Mouse (Mus musculus): ENCODE data around the gene Bcl6b. TPM values are rescaled to one million over a fixed set of nuclear protein-coding genes. Genes with fewer than 3 reads are reported as not detected.

The Bcl6b gene
- polyA plus RNA-seq, 1 experiment from 2014 or later, result 4.9 TPM

DNA sequence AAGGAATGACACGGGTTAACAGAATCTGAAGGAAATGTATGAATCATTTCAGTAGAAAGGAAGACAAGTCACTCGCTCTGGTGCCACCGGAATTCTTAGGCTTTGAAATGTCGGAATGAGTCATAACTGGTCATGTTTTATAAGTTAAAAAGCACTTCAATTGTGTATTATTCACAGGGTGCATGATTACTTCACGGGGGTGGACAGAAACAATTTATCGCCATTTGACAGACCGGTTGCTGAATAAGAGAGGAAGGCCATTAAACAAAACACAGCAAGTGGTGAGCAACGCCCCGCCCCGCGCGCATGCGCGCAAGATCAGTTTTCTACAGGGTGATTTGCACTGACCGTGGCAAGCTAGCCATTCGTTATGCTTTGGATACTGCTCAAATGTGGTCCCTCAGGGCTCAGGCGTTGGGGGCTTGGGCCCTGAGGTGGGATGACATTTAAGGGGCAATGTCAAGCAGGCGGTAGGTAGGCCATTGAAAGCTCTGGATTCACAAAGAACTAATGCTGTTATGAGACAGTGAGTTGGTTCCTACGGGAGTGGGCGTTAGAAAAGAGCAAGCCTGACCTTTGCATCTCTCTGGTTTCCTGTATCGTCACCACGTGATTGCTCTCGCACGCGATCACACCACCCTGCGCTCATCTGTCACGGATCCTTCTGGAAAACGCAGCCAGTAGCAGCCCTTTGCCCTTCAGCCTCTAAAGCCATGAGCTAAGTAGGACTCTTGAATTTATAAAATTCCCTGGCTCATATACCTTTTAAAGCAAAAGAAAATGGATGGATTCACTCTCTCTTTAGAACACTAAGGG lies 40.1 kb downstream of the Bcl6b start:
- no peak for ATAC-seq (replicated peaks; ENCODE audit: low FRiP score)
- H3K27me3 ChIP-seq (ENCODE audit: control insufficient read depth, insufficient read depth, low read length), result no peaks in the 10 kb centered on the region
- no peak overlapping the region for H3K4me3 ChIP-seq (ENCODE audit: low read depth, low read length)
- no peak overlapping the region for H3K4me2 ChIP-seq (ENCODE audit: low read depth, low read length, severe bottlenecking)
- DNase-seq (ENCODE audit: low spot score), result no peak
- no peak overlapping the region for H3K9ac ChIP-seq (ENCODE audit: low read length)
- no peaks in the 10 kb centered on the region for H3K9me3 ChIP-seq (ENCODE audit: control insufficient read depth, low read length)
- WGBS, result 90% methylated on average over 28 of the region's 28 CpGs
- no peak overlapping the region for H3K27ac ChIP-seq (ENCODE audit: low read depth, low read length)
- H3K36me3 ChIP-seq (ENCODE audit: control insufficient read depth, insufficient read depth, low read length), result no peaks in the 10 kb centered on the region
- H3K4me1 ChIP-seq (replicated peaks; ENCODE audit: control insufficient read depth, insufficient read depth, low read length), result no peaks in the 10 kb centered on the region

DNA sequence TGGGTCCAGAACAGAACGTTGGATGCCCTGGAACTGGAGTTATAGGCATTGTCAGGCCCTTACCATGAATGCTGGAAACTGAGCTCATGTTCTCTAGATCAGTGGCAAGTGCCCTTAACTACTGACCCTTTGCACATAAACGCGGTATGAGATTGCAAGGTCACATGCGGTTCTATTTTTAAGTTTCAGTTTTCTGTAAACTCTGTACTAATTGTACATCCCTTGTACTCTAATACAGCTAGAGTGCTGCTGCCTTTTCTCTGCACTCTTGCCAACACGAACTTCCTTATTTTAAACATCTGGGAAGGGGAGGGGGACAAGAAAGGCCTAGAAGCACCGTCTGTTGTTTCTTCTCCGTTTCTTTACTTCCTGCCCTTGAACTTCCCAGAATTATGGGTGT lies 44.5 kb downstream of the Bcl6b start:
- Histone ChIP-seq H3K9ac (ENCODE audit: low read length) (no peak overlapping the region), H3K36me3 (ENCODE audit: control insufficient read depth, insufficient read depth, low read length) (no peaks in the 10 kb centered on the region), H3K9me3 (ENCODE audit: control insufficient read depth, low read length) (no peaks in the 10 kb centered on the region), H3K4me2 (ENCODE audit: low read depth, low read length, severe bottlenecking) (no peak overlapping the region), H3K27me3 (ENCODE audit: control insufficient read depth, insufficient read depth, low read length) (no peaks in the 10 kb centered on the region), H3K4me1 (replicated peaks; ENCODE audit: control insufficient read depth, insufficient read depth, low read length) (no peaks in the 10 kb centered on the region), H3K27ac (ENCODE audit: low read depth, low read length) (no peak overlapping the region), H3K4me3 (ENCODE audit: low read depth, low read length) (no peak overlapping the region)
- no peak for ATAC-seq (replicated peaks; ENCODE audit: low FRiP score)
- 85% methylated on average over 7 of the region's 7 CpGs for WGBS
- no peak for DNase-seq (ENCODE audit: low spot score)

DNA sequence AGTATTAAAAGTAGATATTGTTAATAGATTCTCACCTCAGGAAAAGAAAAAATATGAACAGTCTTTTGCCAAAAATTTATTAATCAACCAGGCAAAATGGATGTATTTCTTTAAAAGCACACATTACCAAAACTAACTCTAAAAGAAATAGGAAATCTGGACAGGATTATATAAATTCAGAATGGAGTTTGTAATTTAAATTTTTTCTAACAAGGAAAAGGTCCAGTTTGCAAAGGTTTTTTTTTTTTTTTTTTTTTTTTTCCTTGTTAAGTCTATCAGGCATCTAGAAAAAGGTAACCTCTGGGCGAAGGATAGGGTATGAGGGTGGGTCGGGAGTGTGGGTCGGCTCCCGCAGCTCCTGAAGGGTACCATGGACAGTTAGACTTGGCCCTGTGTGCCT lies 49.1 kb downstream of the Bcl6b start:
- 94% methylated on average over 4 of the region's 4 CpGs for WGBS
- Histone ChIP-seq H3K9me3 (ENCODE audit: control insufficient read depth, low read length) (no peaks in the 10 kb centered on the region), H3K9ac (ENCODE audit: low read length) (no peak overlapping the region), H3K27me3 (ENCODE audit: control insufficient read depth, insufficient read depth, low read length) (no peaks in the 10 kb centered on the region), H3K4me2 (ENCODE audit: low read depth, low read length, severe bottlenecking) (no peak overlapping the region), H3K4me3 (ENCODE audit: low read depth, low read length) (no peak overlapping the region), H3K4me1 (replicated peaks; ENCODE audit: control insufficient read depth, insufficient read depth, low read length) (0 out of 2 replicates have a peak, but pooled peaks cover 1% of the 10 kb centered on the region), H3K36me3 (ENCODE audit: control insufficient read depth, insufficient read depth, low read length) (no peaks in the 10 kb centered on the region), H3K27ac (ENCODE audit: low read depth, low read length) (no peak overlapping the region)
- DNase-seq (ENCODE audit: low spot score) (no peak), ATAC-seq (replicated peaks; ENCODE audit: low FRiP score) (no peak)

DNA sequence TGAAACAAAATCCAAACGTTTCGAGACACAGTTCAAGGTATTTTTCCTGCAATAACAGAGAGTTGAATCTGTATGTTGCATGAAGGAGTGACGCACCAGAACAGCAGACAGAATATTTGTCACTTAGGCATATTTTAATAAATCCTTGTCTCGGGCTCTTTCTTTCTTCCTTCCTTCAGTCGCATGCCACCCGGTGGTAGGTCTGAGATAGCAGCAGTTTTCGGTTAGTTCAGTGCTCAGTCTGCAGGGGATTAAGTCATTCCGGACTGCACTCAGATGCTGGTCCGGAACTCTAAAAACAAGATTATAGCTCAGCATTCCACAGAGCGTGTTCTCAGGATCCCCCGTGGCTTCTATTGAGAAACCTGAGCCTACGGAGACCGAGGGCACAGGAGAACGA lies 50.2 kb downstream of the Bcl6b start:
- DNase-seq (ENCODE audit: low spot score) (peak; percentile 53), ATAC-seq (replicated peaks; ENCODE audit: low FRiP score) (no peak)
- H3K27me3 ChIP-seq (ENCODE audit: control insufficient read depth, insufficient read depth, low read length), result no peaks in the 10 kb centered on the region
- no peaks in the 10 kb centered on the region for H3K36me3 ChIP-seq (ENCODE audit: control insufficient read depth, insufficient read depth, low read length)
- H3K4me2 ChIP-seq (ENCODE audit: low read depth, low read length, severe bottlenecking), result no peak overlapping the region
- H3K27ac ChIP-seq (ENCODE audit: low read depth, low read length), result no peak overlapping the region
- H3K9ac ChIP-seq (ENCODE audit: low read length), result no peak overlapping the region
- H3K9me3 ChIP-seq (ENCODE audit: control insufficient read depth, low read length), result no peaks in the 10 kb centered on the region
- 0 out of 2 replicates have a peak, but pooled peaks cover 1% of the 10 kb centered on the region for H3K4me1 ChIP-seq (replicated peaks; ENCODE audit: control insufficient read depth, insufficient read depth, low read length)
- H3K4me3 ChIP-seq (ENCODE audit: low read depth, low read length), result no peak overlapping the region
- WGBS, result 30% methylated on average over 14 of the region's 14 CpGs

DNA sequence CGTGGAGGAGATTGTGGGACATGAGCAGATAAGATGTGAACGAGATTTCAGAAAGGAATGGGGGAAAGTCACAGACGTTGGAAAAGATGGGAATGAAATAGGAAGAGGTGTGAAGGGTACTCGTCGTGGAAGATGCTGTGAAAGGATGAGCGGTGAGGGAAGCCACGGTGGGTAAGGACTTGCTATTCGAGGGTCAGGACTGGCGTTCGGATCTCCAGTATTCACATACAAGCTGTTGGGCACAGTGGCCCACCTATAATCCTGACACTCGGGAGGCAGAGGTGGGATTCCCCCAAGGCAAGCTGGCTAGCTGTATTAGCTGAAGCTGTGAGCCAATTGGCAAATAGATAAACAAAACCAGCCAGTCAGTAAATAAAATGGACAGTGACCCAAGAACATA lies 50.8 kb downstream of the Bcl6b start:
- Histone ChIP-seq H3K9ac (ENCODE audit: low read length) (no peak overlapping the region), H3K27me3 (ENCODE audit: control insufficient read depth, insufficient read depth, low read length) (no peaks in the 10 kb centered on the region), H3K9me3 (ENCODE audit: control insufficient read depth, low read length) (no peaks in the 10 kb centered on the region), H3K36me3 (ENCODE audit: control insufficient read depth, insufficient read depth, low read length) (no peaks in the 10 kb centered on the region), H3K4me2 (ENCODE audit: low read depth, low read length, severe bottlenecking) (no peak overlapping the region), H3K4me3 (ENCODE audit: low read depth, low read length) (no peak overlapping the region), H3K4me1 (replicated peaks; ENCODE audit: control insufficient read depth, insufficient read depth, low read length) (0 out of 2 replicates have a peak, but pooled peaks cover 1% of the 10 kb centered on the region), H3K27ac (ENCODE audit: low read depth, low read length) (no peak overlapping the region)
- 78% methylated on average over 11 of the region's 11 CpGs for WGBS
- ATAC-seq (replicated peaks; ENCODE audit: low FRiP score) (no peak), DNase-seq (ENCODE audit: low spot score) (peak; percentile 44)

DNA sequence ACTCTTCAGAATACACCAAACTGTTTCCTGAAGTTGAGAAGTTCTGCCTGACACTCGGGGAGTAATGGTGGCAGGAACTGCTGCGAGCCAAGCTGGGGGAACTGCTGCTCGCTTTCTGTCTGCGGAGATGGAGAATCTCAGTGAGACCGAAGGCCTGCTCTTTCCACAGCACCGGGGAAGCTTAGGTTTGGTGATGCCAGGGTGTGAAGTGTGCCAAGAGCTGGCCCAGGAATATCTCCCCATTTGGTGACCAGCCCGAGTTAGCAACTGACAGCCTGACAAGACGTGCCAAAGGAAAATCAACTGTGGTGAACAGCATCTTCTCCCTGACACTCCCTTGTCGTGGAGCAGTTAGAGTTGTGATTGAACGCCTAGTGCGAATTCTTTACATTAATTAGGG lies 51.3 kb downstream of the Bcl6b start:
- Histone ChIP-seq H3K27ac (ENCODE audit: low read depth, low read length) (no peak overlapping the region), H3K27me3 (ENCODE audit: control insufficient read depth, insufficient read depth, low read length) (no peaks in the 10 kb centered on the region), H3K9me3 (ENCODE audit: control insufficient read depth, low read length) (no peaks in the 10 kb centered on the region), H3K9ac (ENCODE audit: low read length) (no peak overlapping the region), H3K36me3 (ENCODE audit: control insufficient read depth, insufficient read depth, low read length) (no peaks in the 10 kb centered on the region), H3K4me1 (replicated peaks; ENCODE audit: control insufficient read depth, insufficient read depth, low read length) (0 out of 2 replicates have a peak, but pooled peaks cover 1% of the 10 kb centered on the region), H3K4me2 (ENCODE audit: low read depth, low read length, severe bottlenecking) (no peak overlapping the region), H3K4me3 (ENCODE audit: low read depth, low read length) (no peak overlapping the region)
- ATAC-seq (replicated peaks; ENCODE audit: low FRiP score) (no peak), DNase-seq (ENCODE audit: low spot score) (peak; percentile 9)
- WGBS, result 91% methylated on average over 11 of the region's 11 CpGs

DNA sequence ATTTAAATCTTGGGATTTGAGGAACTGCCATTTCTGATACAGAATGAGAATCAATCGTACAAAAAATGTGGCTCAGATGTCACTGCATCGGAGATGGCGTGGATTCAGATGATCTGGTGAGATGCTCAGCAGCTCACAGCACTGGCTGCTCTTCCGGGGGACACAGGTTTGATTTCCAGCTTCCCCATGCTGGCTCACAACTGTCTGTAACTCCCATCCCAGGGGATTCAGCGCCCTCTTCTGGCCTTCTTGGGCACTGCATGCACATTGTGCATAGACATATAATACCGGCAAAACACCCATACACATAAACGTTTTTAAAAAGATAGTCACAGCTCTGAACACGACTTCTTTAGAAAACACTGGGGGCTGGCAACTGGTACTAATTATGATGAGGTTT lies 52.0 kb downstream of the Bcl6b start:
- Histone ChIP-seq H3K4me2 (ENCODE audit: low read depth, low read length, severe bottlenecking) (no peak overlapping the region), H3K27ac (ENCODE audit: low read depth, low read length) (no peak overlapping the region), H3K4me3 (ENCODE audit: low read depth, low read length) (no peak overlapping the region), H3K4me1 (replicated peaks; ENCODE audit: control insufficient read depth, insufficient read depth, low read length) (0 out of 2 replicates have a peak, but pooled peaks cover 1% of the 10 kb centered on the region), H3K9ac (ENCODE audit: low read length) (no peak overlapping the region), H3K27me3 (ENCODE audit: control insufficient read depth, insufficient read depth, low read length) (no peaks in the 10 kb centered on the region), H3K9me3 (ENCODE audit: control insufficient read depth, low read length) (no peaks in the 10 kb centered on the region), H3K36me3 (ENCODE audit: control insufficient read depth, insufficient read depth, low read length) (no peaks in the 10 kb centered on the region)
- WGBS, result 75% methylated on average over 8 of the region's 8 CpGs
- ATAC-seq (replicated peaks; ENCODE audit: low FRiP score) (no peak), DNase-seq (ENCODE audit: low spot score) (peak; percentile 48)

DNA sequence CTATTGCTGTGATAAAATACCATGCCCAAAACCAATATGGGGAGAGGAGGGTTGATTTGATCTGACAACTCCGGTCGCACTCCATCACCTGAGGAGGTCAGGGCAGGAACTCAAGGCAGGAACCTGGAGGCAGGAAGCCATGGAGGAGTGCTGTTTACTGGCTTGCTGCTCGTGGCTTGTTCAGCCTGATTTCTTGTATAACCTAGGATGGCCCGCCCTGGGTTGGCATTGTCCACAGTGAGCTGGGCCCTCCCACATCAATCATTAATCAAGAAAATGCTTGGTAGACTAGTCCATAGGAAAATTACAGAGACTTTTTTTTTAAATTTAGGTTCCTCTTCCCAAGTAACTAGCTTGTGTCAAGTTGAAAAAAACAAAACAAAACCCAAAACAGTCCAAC lies 55.1 kb downstream of the Bcl6b start:
- 85% methylated on average over 4 of the region's 4 CpGs for WGBS

More for the DNA sequence above, 55.1 kb downstream of the Bcl6b start:
- no peak overlapping the region for H3K4me2 ChIP-seq (ENCODE audit: low read depth, low read length, severe bottlenecking)
- H3K4me3 ChIP-seq (ENCODE audit: low read depth, low read length), result no peak overlapping the region
- H3K4me1 ChIP-seq (replicated peaks; ENCODE audit: control insufficient read depth, insufficient read depth, low read length), result 0 out of 2 replicates have a peak, but pooled peaks cover 1% of the 10 kb centered on the region
- no peaks in the 10 kb centered on the region for H3K27me3 ChIP-seq (ENCODE audit: control insufficient read depth, insufficient read depth, low read length)
- DNase-seq (ENCODE audit: low spot score) (no peak), ATAC-seq (replicated peaks; ENCODE audit: low FRiP score) (no peak)
- no peak overlapping the region for H3K27ac ChIP-seq (ENCODE audit: low read depth, low read length)
- no peaks in the 10 kb centered on the region for H3K36me3 ChIP-seq (ENCODE audit: control insufficient read depth, insufficient read depth, low read length)
- no peaks in the 10 kb centered on the region for H3K9me3 ChIP-seq (ENCODE audit: control insufficient read depth, low read length)
- H3K9ac ChIP-seq (ENCODE audit: low read length), result no peak overlapping the region

Data from forebrain, embryonic 11.5 days (tissue).